Mouse (Mus musculus) liver, adult 2 months (tissue): Measurements from ENCODE around the gene Hnrnpk.

Source experiments
- CTCF ChIP-seq: fragments of 200-500 bp; IDR thresholded peaks from 2 replicates; pipeline ENCODE4 v1.5.1; 2011; ENCODE audit warnings: low read depth, low read length, control low read depth
- POLR2A ChIP-seq: fragments of 200-500 bp; IDR thresholded peaks from 2 replicates; pipeline ENCODE4 v1.6.1; 2011; ENCODE audit warnings: low read length, control low read depth; ENCODE audit not compliant: insufficient read depth; ENCODE audit errors: extremely low read depth

DNA sequence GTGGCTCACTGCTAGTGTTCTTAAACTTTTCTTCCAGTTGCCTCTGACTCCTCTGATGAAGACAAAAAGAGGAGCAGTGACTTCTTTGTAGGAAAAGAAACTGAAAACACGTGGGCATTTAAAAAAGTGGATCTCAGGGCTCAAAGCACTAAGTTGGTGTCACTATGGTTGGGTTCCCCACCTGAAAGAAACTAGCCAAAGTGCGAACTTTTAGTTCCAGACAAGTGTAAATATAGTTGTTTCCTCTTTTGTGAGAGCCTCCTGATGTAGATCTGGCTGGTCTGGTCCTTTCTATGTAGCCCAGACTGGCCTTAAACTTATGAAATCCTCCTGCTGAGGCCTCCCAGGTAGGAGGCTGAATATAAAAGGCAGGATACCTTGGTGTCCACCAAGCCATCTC is 43.4 kb upstream of the Hnrnpk start:
- TF ChIP-seq POLR2A (no peak), CTCF (no peak)
